Mouse (Mus musculus) stomach, postnatal 0 days (tissue): ENCODE measurements around the gene Rnf207.

Source experiments
- CTCF ChIP-seq: IDR thresholded peaks from 2 replicates; pipeline ENCODE4 v1.5.1; 2016; ENCODE audit warnings: antibody characterized with exemption, low read depth, mild to moderate bottlenecking, moderate library complexity
- EP300 ChIP-seq: optimal IDR thresholded peaks from 2 replicates; pipeline ENCODE3; 2016; ENCODE audit warnings: antibody characterized with exemption

- TF ChIP-seq CTCF (no peak), EP300 (no peak)
These were observed 53.0 kb downstream of the Rnf207 start for GRCm38 (mm10) chr4:152265791-152266190.
